Mouse (Mus musculus) gastrocnemius, postnatal 4 days (tissue): ENCODE results near the gene Exoc5. TPM values are rescaled to one million over a fixed set of nuclear protein-coding genes. Genes with fewer than 3 reads are reported as not detected.
"Not testable (repeated sequence)": the region's sequence is repeated elsewhere in the genome, so short reads cannot be mapped to it uniquely, and the experiment has no call there.

Source experiments
- DNase-seq, 2 experiments: peaks; one replicate each; pipeline ENCODE4 v3.0.0; 2021 to 2022; ENCODE audit warnings: low spot score in 2 of 2, mixed read lengths in 2 of 2
- long read RNA-seq, 2 experiments: library from polyadenylated mRNA; stranded (forward); transcript quantifications; one replicate each; pipeline ENCODE4 v2.0.0; 2021
- total RNA-seq, 2 experiments: library from RNA; stranded (reverse); gene quantifications; 2 replicates each; pipeline ENCODE4 v1.2.3; 2021

Gene Exoc5
- 10 to 100 TPM; 30.1 to 38.4 TPM for total RNA-seq
- long read RNA-seq, experiment 1, full-length matches to known transcripts = 38 of 44 reads
- long read RNA-seq, experiment 1, partial matches to known transcripts = 0 of 44 reads
- long read RNA-seq, experiment 1, other reads (novel, unspliced or antisense) = 6 of 44 reads
- long read RNA-seq, experiment 2, full-length matches to known transcripts = 45 of 58 reads
- long read RNA-seq, experiment 2, partial matches to known transcripts = 4 of 58 reads
- long read RNA-seq, experiment 2, other reads (novel, unspliced or antisense) = 9 of 58 reads

GRCm38 (mm10) chr14:49066274-49066823, at the start of gene Exoc5:
Gene Exoc5, minus strand, starts transcription at chr14:49066653.
- peak; percentile 95 to 97 for DNase-seq

GRCm38 (mm10) chr14:49091755-49092154, 25.3 kb upstream of the Exoc5 start:
- DNase-seq = not testable (repeated sequence)

GRCm38 (mm10) chr14:49091277-49091676, 24.8 kb upstream of the Exoc5 start:
- DNase-seq = no peak

- DNase-seq = no peak
Observed at GRCm38 (mm10) chr14:49090102-49090501, 23.6 kb upstream of the Exoc5 start.

- DNase-seq = no peak
Observed at GRCm38 (mm10) chr14:49089461-49090058, 23.1 kb upstream of the Exoc5 start.

GRCm38 (mm10) chr14:49088155-49089048, 21.9 kb upstream of the Exoc5 start:
- no peak for DNase-seq

GRCm38 (mm10) chr14:49086522-49086921, 20.1 kb upstream of the Exoc5 start:
- DNase-seq = no peak

GRCm38 (mm10) chr14:49078820-49079219, 12.4 kb upstream of the Exoc5 start:
- no peak for DNase-seq

GRCm38 (mm10) chr14:49074361-49074760, 7.9 kb upstream of the Exoc5 start:
- DNase-seq = no peak

- no peak for DNase-seq
Observed at GRCm38 (mm10) chr14:49073896-49074295, 7.4 kb upstream of the Exoc5 start.

GRCm38 (mm10) chr14:49072837-49073236, 6.4 kb upstream of the Exoc5 start:
- DNase-seq = no peak

- no peak for DNase-seq
Observed at GRCm38 (mm10) chr14:49065529-49066273, 752 bp downstream of the Exoc5 start, which contains the start of gene Ap5m1. Gene Ap5m1, plus strand, starts transcription at chr14:49066097.

GRCm38 (mm10) chr14:49063838-49064237, 2.6 kb downstream of the Exoc5 start:
- no peak for DNase-seq

- no peak for DNase-seq
Observed at GRCm38 (mm10) chr14:49049492-49049891, 17.0 kb downstream of the Exoc5 start.

GRCm38 (mm10) chr14:49045610-49046009, 20.8 kb downstream of the Exoc5 start:
- no peak for DNase-seq

- DNase-seq = no peak
Observed at GRCm38 (mm10) chr14:49028991-49029390, 37.5 kb downstream of the Exoc5 start.

- no peak for DNase-seq
Observed at GRCm38 (mm10) chr14:49027779-49028368, 38.6 kb downstream of the Exoc5 start.

GRCm38 (mm10) chr14:49027040-49027778, 39.2 kb downstream of the Exoc5 start:
- no peak for DNase-seq

- DNase-seq = no peak
Observed at GRCm38 (mm10) chr14:49019765-49020164, 46.7 kb downstream of the Exoc5 start.
